Mouse (Mus musculus) lung, adult 2 months (tissue): Measurements from ENCODE around the gene Tent4b.

Source experiments
- CTCF ChIP-seq: fragments of 200-500 bp; IDR thresholded peaks from 2 replicates; pipeline ENCODE4 v1.5.1; 2011; ENCODE audit warnings: mild to moderate bottlenecking, low read length, control low read depth; ENCODE audit not compliant: insufficient read depth
- POLR2A ChIP-seq: fragments of 200-500 bp; IDR thresholded peaks from 2 replicates; pipeline ENCODE4 v1.6.1; 2011; ENCODE audit warnings: low read depth, mild to moderate bottlenecking, control low read depth, low read length, borderline replicate concordance; ENCODE audit errors: extremely low read depth

- no peak for TF ChIP-seq CTCF
- TF ChIP-seq POLR2A = no peak
These were observed 101.0 kb downstream of the Tent4b start for GRCm38 (mm10) chr8:88299907-88300603.
